Mouse (Mus musculus) 416B (cell line): Measurements from ENCODE around the gene Tmem132d.

ENCODE experiments used
- DNase-seq: peaks from one replicate; pipeline ENCODE4 v3.0.0; 2011; ENCODE audit warnings: low read depth

Tmem132d gene

DNA sequence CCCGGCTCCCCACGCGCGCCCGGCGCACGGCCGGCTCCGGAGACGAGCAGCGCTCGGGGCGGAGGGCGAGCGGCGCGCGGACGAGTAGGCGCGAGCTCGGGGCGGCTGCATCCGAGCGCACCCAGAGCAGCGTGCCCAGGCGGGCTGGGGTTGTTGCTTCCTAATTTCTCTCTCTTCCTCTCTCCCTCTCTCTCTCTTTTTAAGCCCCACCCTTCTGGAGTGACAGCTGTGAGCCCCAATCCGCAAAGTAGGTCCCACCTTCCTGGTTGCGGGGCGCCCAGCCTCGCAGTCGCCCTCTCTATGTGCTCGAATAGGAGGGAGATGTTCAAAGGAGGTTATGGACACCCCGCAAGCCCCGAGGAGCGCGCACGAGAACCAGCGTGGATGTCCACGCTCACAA lies at the start of gene Tmem132d:
TSS of gene Tmem132d (minus strand) at position 162 of the 400 bp plus-strand sequence.
- DNase-seq = no peak

DNA sequence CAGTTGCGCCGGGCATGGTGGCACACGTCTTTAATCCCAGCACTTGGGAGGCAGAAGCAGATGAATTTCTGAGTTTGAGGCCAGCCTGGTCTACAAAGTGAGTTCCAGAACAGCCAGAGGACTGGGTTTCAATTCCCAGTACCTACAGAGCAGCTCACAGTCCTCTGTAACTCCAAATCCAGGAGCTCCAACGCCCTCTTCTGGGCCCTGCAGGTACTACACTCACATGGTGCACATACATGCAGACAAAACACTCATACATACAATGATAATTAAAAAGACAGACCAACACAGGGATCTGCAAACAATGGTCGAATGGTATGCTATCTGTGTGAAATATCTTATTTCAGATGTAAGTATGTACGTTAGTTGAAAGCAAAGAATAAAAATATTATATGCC lies 47.9 kb upstream of the Tmem132d start:
- DNase-seq = no peak

DNA sequence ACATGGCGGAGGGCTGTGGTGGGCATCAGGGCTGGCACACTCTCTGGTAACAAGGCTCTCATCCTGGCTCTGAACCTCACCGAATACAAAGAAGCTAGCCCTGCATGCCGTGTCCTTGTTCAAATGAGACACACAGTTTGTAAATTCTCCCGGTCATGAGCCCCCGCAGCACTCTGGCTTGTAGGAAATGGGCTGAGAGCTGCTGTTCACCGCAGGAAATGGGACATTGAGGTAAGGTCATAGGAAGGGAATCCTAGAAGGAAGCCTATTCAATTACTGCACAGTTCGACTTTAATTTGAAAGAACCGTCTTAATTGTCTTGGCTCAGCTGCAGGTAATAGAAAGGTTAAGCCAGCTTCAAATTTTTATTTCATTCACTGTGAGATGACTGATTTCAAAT lies 42.5 kb upstream of the Tmem132d start:
- no peak for DNase-seq

DNA sequence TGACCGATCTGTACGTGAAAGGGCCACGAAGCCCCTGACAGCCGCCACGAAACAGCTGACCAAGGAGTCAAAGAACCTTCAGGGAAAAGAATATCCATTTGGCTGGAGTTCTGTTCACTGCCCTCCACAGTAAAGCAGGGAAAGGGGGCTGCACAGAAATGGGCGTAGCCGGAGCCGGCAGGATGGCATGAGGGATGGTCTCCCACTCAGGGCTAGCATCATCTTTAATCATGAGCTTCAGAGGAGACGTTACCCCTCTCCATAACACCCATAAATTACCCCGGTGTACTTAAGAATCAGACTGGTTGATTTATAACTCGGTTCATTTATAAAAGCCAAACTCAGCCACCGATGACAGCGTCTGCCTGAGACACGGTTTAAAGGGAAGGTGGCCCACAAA lies 36.9 kb upstream of the Tmem132d start:
- DNase-seq = no peak

DNA sequence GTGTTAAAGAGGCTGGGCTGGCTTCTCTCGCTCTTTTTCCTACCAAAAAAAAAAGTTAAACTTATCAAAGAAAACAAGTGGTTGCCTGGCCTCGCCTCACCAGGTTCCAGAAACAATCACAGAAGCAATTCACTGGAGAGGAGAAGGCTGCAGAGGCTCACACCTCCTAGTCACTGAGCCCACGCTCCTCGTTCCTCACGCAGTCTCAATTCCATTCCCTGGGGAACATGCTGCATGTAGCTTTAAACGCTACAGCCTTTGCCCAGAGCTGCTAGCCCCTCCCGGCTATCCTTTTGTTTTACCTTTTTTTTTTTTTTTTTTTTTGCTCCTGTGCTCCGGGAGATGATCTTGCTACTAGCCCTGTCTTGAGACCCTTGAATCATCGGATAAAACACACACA lies 31.6 kb upstream of the Tmem132d start:
- no peak for DNase-seq

DNA sequence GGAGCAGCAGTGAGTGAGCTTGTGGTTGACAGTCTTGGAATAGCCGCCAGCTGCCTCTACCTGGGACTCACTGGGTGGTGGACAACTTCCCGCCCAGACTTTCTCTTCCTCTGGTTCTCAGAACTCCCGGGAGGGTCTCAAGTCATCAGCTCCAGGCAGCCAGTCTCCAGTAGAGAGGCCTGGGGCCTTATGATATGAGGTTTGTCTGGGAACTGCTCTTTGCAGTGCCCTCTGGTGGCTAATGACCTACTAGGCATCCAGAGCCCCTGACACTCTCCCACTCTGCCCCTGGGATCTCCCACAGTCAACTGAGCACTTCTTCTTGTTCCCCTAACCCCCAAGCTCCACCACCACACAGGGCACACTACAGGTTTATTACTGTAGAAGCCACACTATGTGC lies 27.7 kb upstream of the Tmem132d start:
- DNase-seq = no peak

DNA sequence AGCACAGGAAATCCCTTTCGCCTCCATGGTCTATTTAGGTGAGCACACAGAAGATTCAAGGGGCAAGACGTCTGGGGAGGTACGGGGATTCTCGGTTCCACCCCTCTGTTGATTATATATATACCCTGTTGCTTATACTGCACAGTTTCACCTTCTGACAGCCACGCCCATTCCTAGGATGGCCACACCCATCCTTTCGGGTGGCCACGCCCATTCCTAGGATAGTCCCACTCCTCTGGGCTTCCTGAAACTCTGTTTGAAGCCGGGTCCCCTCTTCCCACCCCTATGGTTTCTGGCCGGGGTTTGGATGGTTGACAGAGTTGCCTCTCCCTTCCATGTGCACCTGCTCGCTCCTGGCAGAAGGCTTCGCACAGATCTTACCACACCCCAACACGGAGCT lies 22.9 kb upstream of the Tmem132d start:
- DNase-seq = no peak

DNA sequence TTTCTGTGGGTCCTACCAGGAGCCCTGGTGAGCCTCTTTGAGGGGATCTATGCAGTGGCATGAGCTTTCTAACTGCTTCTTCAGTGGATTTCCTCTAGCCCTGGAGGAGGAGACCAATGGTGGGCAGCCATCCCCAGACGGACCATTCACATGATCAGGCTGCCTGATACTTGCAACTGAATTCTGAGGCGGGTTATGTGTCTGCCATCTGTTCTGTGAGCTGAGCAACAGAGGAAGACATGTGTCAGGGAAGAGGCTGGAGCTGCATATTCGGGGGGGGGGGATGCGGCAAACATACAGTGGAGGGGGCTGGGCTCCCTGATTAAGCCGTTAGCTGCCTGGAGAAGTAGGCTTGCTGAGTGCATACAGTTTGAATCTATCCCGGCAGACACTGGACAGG lies 19.3 kb upstream of the Tmem132d start:
- no peak for DNase-seq

DNA sequence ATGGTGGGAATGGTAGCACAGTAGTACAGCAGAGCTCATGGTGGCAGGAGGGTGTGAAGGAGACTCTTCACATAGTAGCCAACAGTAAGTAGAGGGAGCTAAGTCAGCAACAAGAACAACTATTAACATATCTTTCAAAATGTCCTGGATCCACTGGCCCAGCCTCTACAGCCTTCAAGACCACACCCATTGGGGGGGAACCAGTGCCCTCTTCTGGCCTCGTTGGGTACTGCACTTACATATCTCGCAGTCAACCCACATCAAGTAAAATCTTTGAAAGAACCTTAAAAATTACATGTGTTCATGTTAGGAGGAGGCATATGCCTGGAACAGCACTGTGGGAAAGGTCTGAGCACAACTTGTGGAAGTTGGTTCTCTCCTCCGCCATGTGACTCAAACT lies 17.9 kb upstream of the Tmem132d start:
- DNase-seq = no peak

DNA sequence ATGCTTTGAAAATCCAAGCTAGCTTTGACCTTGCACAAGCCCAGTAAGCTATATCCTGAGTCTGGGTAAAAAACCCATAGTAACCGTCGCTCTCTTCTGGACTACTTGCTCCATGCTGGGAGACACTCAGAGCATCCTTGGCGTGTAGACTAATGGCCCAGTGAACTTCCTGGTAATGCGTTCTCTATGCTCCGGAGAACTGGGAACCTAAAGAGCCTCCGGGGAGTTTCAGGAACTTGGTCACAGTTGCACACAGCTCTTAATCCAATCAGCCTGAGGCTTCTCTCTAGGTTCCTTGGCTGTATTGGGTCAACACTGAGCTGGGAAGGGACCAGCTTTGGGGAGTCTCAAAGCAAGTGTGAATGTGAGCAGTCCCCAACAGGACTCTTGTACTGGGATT lies 12.0 kb upstream of the Tmem132d start:
- DNase-seq = no peak

DNA sequence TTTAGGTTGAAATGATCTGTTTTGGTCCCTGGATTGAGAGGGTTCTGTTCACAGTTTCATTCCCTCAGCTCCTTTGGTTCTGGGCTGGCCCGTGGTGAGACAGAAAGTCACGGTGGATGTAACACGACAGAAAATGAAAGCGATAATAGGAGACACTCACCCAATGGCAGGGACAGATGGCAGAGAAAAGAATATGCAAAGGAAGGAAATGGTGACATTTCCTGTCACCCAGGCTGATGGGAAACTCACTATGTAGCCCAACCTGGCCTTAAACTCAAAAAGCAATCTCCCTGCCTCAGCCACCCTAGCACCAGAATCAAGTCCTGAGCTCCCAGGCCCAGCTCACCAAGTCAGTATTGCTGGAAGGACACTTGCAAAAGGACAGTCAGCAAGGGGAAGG lies 11.0 kb upstream of the Tmem132d start:
- DNase-seq = no peak

DNA sequence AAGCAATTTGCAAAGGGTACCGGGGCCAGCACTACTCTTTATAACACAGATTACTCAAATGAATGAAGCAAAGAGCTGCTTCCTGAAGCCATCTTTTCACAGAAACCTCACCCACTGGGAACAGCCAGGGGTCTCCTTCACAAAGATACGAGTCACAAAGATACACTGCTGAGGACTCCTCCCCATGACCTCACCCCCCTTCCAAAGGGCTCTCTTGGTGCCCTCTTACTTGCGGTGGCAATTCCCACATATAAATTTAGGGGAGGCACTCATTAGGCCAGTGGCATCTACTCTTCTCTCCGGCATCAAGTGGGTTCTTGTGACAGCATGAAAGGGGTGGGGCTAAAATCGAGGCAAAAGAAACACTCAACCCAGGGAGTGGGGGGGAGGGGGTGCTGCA lies 8.2 kb upstream of the Tmem132d start:
- DNase-seq = no peak

DNA sequence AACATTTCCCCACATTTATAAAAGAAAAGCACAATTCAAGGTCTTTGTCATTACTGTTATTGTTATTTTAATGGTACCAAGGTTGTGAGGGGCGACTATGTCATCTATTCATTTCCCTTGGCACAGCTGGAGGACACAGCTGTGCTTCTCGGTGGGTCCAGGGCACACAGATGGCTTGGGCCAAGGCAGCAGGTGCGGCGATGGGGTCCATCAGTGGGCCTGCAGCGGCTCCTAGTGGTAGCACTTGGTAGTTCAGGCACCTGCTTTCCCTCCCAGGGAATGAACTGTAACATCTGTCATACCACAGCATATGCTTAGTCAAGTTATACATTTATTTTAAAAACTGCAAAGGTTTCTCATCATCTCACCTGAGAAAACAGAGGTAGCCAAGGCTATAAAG lies 7.0 kb upstream of the Tmem132d start:
- DNase-seq = no peak

DNA sequence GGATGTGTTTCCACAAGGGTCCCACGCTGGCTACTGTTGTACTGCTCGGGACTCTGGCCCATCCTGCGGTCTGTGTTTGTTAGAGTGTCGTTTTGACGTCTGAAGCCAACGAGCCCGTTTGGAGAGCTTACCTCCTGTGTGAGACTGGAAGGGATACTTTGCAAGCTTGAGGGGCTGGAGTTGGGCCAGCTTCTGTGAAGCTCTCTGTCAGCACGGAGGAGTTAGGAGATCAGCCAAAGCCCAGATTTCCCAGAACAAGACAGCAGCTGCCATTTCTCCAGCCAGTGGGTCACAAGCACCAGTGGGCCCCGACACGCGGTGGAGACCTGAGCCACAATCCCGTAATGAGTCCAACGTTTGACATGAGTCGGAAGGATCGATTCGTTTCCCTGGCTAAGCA lies 5.2 kb upstream of the Tmem132d start:
- DNase-seq = no peak

DNA sequence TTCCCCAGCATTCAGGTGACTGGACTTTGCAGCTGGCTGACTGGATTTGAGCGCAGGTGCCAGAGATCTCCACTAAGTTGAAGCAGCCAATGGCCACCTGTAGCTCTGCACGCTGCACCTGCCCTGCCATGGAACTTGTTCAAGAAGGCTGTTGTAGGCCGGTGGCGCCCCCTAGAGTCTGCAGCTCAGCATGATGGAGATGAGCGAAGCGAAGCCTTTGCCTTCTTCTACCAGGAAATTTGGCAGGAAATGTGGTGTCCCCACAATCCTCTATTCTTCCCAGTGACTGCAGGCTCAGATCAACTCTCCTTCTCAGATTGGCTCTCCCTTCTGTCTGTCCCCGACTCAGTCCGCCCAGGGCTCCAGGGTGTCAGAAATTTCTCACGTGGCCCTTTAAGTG lies 4.0 kb upstream of the Tmem132d start:
- no peak for DNase-seq

DNA sequence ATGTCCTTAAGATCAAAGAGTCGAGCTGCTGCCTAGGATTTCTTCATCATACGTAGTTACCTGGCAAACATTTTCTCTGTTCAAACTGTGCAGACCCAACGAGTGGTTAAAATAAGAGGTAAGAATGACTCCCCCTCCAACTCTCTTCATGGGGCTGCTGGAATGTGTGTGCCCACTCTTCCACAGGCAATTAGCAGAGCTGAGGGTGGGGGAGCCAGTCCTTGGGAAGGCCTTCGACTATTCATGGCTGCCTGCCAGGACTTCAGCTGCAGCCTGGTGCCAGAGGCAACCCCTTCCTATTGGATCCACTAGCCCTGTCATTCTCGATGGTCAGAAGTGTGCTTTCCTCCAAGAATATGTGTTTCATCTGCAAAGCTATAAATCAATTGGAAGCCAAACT lies 2.8 kb upstream of the Tmem132d start:
- DNase-seq = no peak

DNA sequence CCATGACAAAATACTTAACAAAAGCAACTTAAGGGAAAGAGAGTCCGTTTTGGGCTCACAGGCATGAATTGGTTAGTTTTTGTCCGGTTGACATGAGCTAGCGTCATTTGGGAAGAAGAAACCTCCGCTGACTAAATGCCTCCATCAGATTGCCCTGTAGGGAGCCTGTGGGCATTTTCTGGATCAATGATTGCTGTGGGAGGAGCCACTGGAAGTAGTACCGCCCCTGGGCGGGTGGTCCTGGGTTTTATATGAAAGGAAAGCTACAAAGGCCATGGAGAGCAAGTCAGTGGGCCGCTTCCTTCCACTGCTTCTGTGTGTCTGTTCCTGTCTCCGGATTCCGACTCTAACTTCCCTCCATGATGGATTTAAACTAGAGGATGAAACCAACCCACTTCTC lies 909 bp upstream of the Tmem132d start:
- no peak for DNase-seq

DNA sequence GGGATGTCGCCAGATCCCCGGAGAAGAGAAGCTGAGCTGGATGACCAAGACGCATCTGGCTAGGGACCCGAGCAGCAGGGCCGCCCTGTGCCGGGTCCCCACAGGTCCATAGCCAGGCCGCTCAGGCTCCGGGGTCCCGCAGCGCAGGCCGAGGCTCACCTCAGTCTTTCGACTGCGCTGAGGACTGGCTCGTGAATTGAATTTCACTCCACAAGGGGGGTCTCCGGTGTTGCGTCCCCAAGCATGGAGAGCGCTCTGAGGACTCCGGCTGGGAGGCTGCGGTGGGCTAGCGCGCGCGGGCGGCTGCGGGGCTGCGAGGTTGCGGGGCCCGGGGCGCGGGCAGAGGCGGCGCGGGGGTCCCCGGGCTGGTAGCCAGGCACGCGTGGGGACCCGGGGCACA lies 455 bp downstream of the Tmem132d start:
- no peak for DNase-seq

DNA sequence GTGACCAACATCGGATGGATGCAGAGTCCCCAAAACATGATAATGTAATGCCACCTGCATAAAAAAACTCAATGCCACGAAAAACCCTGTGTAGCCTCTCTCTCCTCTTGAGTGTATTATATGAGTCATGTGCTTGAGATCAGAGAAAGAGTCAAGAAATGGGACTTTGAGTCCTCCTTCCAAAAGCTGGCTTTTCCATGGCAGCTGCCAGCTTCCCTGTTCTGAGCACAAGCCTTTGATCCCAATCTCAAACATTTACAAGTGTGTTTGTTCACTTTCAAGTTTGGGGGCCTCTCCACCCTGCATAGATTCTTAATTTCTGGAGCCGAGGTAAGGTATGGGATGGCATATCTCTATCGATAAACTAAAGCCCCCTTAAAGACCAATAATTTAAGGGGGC lies 8.2 kb downstream of the Tmem132d start:
- DNase-seq = no peak

DNA sequence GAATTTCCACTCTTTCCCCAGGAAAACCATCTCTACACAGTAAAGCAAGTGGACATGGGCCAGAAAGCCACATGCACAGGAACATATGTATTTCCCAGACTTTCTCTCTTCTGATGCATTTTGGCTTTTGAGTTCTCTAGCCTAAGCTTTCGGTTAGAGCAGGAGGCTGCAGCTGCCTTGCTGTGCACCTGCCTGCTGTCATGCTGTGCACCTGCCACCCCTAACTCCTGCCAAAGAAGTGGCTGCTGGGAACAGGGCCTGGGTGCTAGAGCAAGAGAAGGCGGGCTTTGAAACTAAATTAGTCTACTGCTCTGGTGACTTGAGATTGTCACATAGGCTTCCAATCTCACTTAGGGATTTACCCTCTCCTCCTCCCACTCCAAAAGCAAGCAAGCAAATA lies 8.7 kb downstream of the Tmem132d start:
- DNase-seq = no peak

DNA sequence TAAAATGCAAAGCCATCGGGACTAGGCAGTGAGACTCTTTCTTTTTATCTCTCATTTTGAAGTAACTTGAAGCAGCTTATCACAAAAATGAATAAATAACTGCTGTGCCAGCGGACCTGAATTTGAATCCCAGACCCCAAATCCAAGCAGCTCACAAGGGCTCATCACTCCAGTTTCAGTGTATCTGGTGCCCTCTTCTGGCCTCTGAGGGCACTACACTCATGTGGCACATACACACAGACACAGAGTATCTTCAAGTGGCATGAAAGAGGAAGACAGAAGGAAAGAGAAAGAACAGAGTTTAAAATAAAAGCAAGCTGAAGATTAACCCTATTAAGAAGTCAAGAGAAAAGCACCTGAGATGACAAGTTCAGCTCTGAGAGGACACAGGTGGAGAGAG lies 10.8 kb downstream of the Tmem132d start:
- no peak for DNase-seq

DNA sequence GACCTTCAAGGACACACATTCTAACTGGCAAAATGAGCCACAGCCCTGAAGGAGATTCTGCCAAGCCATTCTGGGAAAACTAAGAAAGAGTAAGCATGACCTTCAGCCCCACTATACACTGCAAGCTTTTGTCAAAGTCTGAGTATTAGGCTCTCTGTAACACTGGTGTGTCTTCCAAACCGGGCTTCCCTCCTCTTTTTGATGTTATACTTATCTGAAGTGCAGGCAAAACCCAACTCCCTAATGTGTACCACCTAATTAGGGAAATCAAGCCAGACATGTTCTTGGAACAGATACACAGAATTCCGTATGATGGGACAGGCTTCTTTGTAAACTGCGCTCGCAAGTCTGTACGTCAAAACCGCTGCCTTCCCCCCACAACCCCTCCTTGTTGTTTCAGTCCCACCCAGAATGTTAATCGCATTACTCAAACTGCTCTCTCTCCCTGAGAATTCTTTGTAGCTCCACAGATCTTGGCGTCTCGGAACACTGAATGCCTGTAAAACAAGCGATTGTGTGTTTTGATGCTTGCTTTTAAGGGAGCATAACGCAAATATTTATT lies 14.6 kb downstream of the Tmem132d start:
- no peak for DNase-seq

DNA sequence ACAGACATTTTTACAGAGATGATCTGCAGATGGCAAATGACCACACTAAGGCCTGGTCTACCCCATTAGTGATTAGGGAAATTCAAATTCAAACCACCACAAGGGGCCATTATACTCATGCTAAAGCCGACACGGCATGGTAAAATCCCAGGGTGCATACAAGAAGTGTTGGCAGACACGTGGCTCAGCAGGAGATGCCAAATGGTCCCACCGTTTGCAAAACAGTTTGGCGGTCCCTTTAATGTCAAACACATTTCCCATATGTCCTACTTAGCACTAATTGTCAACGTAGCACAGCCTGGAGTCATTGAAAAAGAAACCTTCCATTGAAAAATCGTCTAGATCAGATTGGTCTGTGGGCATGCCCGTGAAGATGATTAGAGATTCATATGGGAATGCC lies 18.8 kb downstream of the Tmem132d start:
- DNase-seq = no peak

DNA sequence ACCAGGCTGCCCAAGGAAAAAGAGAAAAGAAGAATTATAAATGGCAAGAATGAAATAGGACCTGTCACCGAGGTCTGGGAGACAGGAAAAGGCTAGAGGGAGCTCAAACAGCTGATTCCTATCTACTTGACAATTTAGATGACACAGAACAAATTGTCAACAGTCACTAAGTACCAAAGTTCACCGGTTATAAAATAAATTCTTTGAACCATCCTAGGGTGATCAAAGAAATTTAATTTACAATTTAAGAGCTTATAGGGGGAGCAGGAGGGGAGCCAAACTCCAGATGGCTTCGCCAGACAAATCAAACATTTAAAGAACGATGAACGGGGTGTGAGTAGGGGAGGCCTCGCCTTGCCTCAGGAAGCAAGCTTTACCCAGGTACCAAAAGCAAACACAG lies 20.6 kb downstream of the Tmem132d start:
- DNase-seq = no peak

DNA sequence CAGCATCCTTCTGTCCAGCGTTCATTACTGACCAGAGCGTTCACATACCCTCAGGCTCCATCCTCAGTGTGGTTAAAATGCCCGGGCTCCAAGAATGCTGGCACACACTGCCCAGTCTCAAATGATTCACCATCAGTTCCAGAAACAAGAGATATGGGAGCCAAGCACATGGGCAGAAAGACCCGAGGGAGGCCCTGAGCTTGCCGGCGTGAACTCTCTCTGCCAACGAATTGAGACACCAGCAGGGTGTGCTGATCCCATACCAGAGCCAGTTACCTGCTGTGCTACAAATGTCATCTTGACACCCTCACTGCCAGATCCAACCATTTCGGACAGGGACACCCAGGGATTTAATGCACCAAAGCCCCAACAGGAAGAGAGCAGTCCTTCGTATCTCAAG lies 25.3 kb downstream of the Tmem132d start:
- no peak for DNase-seq
